Mouse (Mus musculus): ENCODE measurements at regions not wholly inside any gene's neighbourhood (a gene's known extent, or its start where the extent isn't known, plus 50 kb on each side); places are given as distances from the start of the nearest gene placed in this dataset.

DNA sequence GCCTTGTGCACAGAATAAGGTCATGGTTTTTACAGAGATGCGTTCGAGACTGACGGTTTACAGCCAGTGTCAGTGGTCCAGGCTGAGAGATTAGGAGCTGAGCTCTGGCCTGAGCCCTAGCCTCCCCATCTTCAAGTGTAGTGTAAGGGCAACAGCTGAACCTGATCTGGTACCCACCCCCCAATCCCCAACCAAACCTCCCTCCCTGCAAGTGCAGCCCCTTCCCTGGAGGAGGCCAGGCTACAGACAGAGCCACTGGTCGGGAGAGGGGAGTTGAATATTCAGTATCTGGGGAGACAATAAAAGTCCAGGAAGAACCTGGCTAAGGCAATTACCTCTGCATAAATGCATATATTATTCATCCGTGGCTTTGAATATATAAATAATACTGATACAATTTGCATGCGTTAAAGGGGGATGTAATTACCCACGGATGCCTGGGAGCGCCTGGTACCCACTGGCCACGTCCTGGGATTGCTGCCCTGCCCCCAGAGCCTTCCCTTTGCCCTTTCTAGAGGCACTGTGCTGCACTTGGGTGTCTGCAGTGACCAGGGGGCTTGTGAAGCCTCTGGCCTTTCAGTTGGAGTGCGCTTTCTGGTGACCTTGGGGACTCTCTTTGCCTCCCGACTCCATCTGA lies 95.5 kb upstream of the Mvb12b start:
- no peak for DNase-seq (ENCODE audit: low read depth, low spot score)

GRCm38 (mm10) chr2:33981936-33982335 lies 94.2 kb upstream of the Mvb12b start:
- DNase-seq (ENCODE audit: low read depth, low spot score): no peak

DNA sequence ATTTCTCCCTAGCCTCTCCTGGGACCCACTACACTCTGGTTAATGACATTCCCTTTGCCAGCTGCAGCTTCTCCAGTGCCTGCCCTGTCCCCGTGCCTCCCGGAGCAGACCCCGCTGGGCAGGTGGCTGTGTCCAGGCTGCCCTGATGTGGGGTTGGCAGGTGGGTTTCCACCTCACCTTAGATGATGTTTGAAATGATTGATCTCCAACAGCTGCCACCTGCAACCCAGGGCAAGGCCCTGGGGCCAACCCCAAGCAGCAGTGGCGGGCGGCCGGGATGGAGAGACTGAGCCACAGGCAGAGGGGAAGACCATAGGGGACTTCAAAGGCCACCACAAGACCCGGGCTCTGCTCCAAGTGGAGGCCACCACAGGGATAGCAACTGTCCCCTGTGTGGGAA lies 93.6 kb upstream of the Mvb12b start:
- DNase-seq (ENCODE audit: low read depth, low spot score): no peak

GRCm38 (mm10) chr2:33980884-33981283 lies 93.1 kb upstream of the Mvb12b start:
- no peak for DNase-seq (ENCODE audit: low read depth, low spot score)

GRCm38 (mm10) chr2:33979276-33979675 lies 91.5 kb upstream of the Mvb12b start:
- DNase-seq (ENCODE audit: low read depth, low spot score): no peak

DNA sequence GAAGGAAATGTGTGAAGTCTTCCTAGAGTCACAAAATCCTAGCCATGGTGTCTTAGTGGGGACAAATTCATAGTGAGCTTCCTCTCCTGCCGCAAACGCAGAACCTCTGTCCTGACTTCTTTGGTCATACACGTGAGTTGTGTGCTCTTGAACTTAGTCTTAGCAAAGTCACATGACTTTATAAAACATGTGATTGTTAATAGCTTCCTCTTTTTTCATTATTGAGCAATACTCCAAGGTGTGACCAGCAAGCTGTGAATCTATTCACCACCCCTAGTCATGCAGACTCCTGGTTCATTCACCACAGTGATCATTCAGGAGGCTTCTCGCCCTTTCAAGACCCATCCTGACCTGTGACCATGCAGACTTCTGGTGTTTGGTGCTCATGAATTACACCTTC lies 90.8 kb upstream of the Mvb12b start:
- no peak for DNase-seq (ENCODE audit: low read depth, low spot score)

- DNase-seq (ENCODE audit: low read depth, low spot score): no peak
Measured at GRCm38 (mm10) chr2:33977576-33978352, 90.0 kb upstream of the Mvb12b start.

DNA sequence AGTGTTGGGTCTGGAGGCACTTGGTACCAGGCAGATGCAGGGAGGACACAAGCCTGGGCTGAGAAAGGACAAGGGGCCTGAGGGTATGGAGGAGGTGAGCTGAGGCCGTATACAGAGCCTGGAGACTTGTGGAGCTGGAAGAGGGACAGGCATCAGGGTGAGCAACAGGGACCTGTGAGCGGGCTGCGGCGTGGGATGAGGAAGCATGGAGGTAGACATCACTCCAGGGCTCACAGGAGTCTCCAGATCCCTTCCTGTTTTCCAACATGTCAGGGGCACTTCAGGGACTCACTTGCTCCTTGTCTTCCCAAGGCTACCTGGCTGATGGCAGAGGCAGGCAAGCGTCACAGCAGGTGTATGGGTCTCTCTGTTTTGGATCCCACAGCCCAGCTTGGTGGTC lies 89.4 kb upstream of the Mvb12b start:
- no peak for DNase-seq (ENCODE audit: low read depth, low spot score)

GRCm38 (mm10) chr2:33976183-33976582 lies 88.4 kb upstream of the Mvb12b start:
- DNase-seq (ENCODE audit: low read depth, low spot score): no peak

GRCm38 (mm10) chr2:33975423-33976127 lies 87.8 kb upstream of the Mvb12b start:
- no peak for DNase-seq (ENCODE audit: low read depth, low spot score)

GRCm38 (mm10) chr2:33974737-33975422 lies 87.1 kb upstream of the Mvb12b start:
- no peak for DNase-seq (ENCODE audit: low read depth, low spot score)

DNA sequence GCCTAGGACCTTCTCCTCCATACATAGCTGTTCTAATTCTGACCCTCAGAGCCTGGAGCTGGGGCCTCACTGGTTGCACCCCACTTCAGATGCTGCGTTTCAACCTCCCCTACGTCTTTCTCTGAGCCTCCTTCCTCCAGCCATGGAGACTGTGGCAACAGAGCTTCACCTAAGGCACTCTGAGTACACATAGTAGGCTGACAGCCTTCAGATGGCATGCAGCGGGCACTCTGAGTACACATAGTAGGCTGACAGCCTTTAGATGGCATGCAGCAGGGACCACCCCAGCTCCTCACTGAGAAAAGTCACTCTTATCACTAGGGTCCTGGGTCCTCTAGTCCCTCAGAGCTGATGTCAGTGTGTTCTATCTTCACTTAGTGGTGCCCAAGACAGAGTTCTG lies 86.3 kb upstream of the Mvb12b start:
- no peak for DNase-seq (ENCODE audit: low read depth, low spot score)

DNA sequence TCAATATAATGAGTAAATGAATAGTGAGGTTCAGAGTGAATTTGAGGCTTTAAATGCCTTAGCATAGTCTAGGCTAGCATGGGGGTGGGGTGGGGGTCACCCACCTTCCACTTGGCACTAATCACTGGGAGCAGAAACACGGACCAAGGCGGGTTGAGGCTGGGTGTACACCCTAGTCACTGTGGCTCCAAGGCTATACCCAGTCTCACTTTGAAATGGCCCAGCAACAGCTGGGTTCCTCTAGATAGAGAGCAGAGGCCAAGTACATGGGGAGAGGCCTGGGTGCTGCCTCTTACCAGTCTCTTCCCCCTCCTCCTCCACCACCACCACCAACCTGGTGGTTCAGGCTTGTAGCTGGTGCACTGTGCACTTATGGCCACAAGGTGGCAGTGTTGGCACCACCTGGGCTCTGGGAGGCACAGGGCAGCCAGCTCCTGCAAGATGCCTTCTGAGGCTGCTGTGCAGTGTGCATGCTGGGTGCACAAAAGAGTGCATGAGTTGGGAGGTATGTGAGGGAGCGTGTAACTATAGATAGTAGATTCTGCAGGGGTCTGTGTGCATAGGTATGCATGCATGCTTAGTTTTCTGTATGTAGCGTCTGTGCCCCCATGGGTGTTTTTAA lies 85.6 kb upstream of the Mvb12b start:
- peak; percentile 83 for DNase-seq (ENCODE audit: low read depth, low spot score)

GRCm38 (mm10) chr2:33966984-33967421 lies 79.3 kb upstream of the Mvb12b start:
- DNase-seq (ENCODE audit: low read depth, low spot score): no peak

- no peak for DNase-seq (ENCODE audit: low read depth, low spot score)
Measured at GRCm38 (mm10) chr2:33966389-33966983, 78.7 kb upstream of the Mvb12b start.

GRCm38 (mm10) chr2:33964096-33964495 lies 76.3 kb upstream of the Mvb12b start:
- no peak for DNase-seq (ENCODE audit: low read depth, low spot score)

GRCm38 (mm10) chr2:33962355-33963037 lies 74.8 kb upstream of the Mvb12b start:
- no peak for DNase-seq (ENCODE audit: low read depth, low spot score)

GRCm38 (mm10) chr2:33961566-33961965 lies 73.8 kb upstream of the Mvb12b start:
- no peak for DNase-seq (ENCODE audit: low read depth, low spot score)

- DNase-seq (ENCODE audit: low read depth, low spot score): peak; percentile 76
Measured at GRCm38 (mm10) chr2:33957754-33958153, 70.0 kb upstream of the Mvb12b start.

GRCm38 (mm10) chr2:33944301-33944700 lies 56.6 kb upstream of the Mvb12b start:
- DNase-seq (ENCODE audit: low read depth, low spot score): no peak

GRCm38 (mm10) chr2:33942085-33942484 lies 54.3 kb upstream of the Mvb12b start:
- DNase-seq (ENCODE audit: low read depth, low spot score): no peak
